Mouse (Mus musculus) thymus, adult 2 months (tissue): ENCODE results near the gene Wdr89.

Experiments
- CTCF ChIP-seq: fragments of 200-500 bp; IDR thresholded peaks from 2 replicates; pipeline ENCODE4 v1.5.1; 2012; ENCODE audit warnings: mild to moderate bottlenecking, control low read depth, low read length, moderate library complexity, borderline replicate concordance; ENCODE audit not compliant: control insufficient read depth, poor library complexity, insufficient read depth; ENCODE audit errors: extremely low read depth
- POLR2A ChIP-seq: fragments of 200-500 bp; IDR thresholded peaks from 2 replicates; pipeline ENCODE4 v1.6.1; 2012; ENCODE audit warnings: mild to moderate bottlenecking, low read length, control low read depth, moderate library complexity; ENCODE audit not compliant: control insufficient read depth, poor library complexity, insufficient read depth; ENCODE audit errors: extremely low read depth

- TF ChIP-seq CTCF = no peak
- TF ChIP-seq POLR2A = no peak
Observed at GRCm38 (mm10) chr12:75713596-75713995, 44.3 kb upstream of the Wdr89 start.
